Mouse (Mus musculus) layer of hippocampus, adult 9-11 months (tissue): ENCODE data around the gene Spata13.

ENCODE experiments used
- DNase-seq: peaks from one replicate; pipeline ENCODE4 v3.0.0; 2022

Gene Spata13

DNA sequence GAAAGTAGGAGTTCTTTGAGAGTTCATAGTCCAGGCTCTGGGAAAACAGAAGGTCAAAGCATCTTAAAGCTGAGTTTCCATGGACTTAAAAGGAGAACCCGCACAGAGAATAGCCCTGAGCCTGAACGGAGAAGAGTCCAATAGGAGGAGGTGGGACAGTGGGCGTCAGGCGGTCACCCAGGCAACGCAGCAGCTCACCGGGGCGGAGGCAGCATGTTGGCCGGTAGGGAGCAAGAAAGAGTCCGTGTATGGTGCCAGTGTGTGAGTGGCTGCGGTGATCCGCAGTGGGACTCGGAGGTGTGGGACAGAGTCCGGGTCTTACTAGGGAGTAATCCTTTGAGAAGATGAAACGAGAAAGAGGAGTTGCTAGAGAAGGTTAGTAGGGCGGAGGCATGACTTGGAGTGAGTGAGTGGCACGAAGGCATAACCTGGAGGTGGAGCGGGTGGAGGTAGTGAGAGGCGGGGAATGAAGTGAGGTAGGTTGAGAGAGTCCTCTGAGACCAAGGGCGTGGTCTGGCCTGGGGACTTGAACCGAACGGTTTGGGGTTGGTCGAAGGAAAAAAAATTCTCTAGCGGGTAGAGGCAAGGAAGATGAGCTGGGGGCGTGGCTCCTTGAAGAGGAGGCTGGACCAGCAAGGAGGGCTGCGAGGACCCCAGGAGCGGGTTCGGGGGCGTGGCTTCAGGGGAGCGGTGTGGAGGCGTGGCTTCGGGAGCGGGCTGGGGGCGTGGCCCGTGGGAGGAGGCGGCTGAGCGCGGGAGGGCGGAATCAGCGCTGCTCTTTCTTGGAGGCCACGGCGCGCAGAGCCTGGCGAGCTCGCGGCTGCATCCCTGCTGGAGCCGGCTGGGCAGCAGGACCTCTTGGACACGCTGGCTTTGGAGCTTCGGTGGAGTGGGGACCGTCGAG lies at the start of gene Spata13:
Spata13 (plus strand) TSS at position 41 of the 904 bp plus-strand sequence.
- peak; percentile 58 for DNase-seq

DNA sequence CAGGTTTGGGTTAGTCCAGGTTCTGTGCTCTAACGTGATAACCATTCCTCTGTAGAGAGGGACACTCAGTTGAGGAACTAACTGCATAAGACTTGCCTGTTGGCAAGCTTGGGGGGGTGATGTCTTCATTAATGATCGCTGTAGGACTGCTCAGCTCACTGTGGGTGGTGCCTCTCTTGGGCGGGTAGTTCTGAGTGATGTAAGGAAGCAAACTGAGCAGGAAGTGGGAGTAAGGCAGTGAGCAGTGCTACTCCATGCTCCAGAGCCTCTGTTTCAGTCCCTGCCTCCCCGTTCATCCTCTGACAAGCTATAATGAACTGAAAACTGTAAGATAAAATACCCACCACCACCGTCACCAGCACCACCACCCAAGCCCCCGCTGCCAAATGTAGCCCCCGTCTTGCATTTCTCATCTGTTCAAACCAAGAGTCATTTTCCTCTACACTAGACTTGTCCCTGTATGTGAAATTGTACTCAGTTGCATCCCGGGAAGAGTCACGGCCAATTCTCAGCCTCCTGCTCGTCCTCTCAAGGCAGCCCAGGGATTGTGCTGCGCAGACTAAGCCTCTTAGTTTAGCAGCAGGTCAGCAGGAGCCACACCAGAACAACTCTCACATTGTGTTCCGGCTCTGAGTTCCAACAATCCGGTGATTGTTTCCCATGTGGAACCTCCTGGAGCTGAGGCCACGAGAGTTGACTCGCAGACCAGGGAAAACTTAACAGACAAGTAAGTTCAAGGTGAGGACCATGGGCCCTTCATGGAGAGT lies 46.9 kb upstream of the Spata13 start:
- DNase-seq: peak; percentile 14

GRCm38 (mm10) chr14:60589001-60589400 lies 44.8 kb upstream of the Spata13 start:
- DNase-seq: no peak

DNA sequence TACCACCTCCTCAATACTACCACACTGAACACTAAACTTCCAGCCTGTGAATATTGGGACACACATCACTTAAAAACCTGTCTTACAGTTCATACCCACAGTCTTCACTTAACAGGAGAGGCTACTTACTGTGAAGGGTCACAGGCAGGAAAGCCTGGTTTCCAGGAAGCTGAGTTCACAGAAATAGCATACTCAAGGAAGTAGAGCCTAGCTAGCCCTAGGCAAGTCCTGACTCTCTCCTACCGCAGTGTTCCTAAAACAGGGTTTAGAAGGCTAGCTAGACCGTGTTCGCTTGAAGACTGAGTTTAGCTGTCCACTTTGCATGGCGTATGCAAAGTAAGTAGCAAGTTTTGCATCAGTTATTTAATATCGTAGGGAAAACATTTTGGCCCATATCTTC lies 41.5 kb upstream of the Spata13 start:
- DNase-seq: no peak

GRCm38 (mm10) chr14:60592822-60593221 lies 41.0 kb upstream of the Spata13 start:
- DNase-seq: peak; percentile 14

DNA sequence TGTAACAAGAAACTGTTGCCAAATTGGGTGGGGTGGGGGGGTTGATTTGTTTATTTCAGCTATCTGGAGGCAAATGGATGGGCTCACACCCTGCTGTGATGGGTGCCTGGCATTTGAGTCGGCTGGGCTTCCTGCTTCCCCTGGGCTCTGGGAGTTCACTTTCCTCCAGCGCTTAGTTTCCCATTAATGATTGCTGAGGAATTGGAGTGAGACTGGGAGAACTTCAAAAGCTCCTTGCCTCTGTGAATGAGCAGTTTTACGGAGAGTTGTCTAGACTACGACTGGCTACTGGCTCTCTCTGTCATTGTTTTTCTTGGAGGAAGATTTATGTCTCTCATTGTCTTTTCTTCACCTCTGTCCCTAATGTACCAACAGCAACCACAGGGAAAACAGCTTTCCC lies 36.2 kb upstream of the Spata13 start:
- DNase-seq: no peak

DNA sequence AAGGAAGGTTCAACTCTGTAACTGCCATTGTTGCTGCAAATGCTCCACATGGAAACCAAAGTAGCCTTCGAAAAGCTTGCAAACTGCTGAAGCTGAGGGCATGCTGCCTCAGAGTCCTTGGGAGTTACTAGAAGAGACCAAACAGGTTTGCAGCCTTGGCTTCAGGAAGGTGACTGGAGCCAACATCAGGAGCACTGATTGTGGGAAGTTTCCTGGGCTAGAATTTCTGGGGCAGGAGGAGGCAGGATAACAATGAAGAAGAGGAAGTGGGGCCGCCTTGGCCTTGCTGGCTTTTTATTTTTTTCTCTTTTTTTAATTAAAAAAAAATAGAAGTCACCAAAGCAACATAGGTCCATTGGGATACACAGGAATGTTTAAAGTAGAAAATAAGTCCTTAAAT lies 34.8 kb upstream of the Spata13 start:
- DNase-seq: no peak

- DNase-seq: no peak
These were observed 28.2 kb upstream of the Spata13 start for GRCm38 (mm10) chr14:60605564-60605963.

DNA sequence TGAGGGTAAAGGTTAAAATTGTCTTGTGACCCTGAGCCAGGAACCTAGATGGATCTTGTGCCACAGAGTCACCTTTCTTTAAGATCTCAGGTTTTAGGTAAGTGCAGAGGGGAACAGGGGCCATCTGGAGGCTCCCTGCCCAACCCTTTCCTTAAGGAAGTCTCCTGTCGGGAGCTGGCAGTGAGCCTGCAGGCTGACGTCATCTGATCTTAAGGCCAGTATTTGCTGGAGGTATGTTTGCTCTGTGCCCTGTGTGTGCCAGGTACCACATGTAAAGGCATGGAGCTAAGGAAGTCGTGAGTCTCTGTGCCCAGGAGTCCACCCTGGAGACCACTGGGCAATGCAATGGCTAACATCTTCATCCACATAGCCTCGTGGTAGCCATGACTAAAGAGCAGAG lies 27.6 kb upstream of the Spata13 start:
- DNase-seq: no peak

- no peak for DNase-seq
These were observed 26.1 kb upstream of the Spata13 start for GRCm38 (mm10) chr14:60607743-60608142.

DNA sequence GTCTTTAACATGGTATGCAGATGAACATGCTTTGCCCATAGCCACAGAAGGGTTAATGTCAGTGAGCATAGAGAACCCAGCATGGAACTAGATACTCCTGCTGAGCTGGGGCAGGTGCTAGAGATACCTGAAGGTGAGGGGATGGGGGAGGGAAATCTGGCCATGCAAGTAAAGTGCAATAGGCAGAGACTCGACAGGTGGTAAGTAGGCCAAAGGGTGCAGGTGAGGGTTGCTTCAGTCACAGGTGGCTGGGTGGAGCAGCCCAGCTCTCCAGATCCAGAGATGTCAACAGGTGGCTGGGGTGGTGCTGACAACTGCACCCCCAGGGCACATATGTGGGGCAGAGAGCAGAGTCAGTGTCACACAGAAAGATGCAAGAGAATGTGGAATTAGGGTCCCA lies 24.6 kb upstream of the Spata13 start:
- DNase-seq: no peak

GRCm38 (mm10) chr14:60612671-60613070 lies 21.1 kb upstream of the Spata13 start:
- DNase-seq: no peak

DNA sequence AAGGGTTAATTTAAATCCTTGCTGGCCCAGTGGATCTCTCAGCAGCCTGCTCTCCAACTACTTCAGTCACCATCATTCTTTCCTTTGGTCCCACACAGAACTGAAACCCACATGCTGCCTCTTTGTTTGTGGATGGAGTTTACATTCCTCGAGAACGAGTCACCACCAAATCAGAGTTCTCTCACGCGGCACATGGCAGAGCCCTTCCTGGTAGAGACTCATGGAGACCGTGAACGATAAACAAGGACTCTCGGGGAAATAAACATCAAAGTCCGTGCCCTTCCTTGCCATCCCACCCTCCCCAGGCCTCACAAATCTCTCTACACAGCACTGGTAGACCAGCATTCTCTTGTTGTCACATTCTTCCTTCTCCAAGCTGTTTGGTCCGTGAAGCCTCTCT lies 12.7 kb upstream of the Spata13 start:
- no peak for DNase-seq

DNA sequence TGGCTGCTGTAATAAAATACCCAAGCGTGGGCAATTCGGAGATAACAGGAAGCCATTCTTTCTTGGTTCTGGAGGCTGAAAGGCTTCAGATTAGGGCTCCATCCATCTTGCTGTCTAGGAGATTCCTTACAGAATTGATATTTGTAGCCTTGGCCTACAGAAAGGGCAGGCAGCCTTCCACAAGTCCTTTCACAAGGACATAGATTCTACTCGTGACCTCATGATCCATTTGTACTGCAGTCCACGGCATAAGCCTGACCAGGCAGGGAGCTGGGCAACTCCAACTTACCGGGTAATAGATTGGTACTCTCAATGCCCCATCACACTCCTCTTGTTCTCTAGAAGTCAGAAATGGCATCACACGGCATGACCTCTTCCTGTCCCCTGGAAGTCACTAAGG lies 8.3 kb upstream of the Spata13 start:
- no peak for DNase-seq

DNA sequence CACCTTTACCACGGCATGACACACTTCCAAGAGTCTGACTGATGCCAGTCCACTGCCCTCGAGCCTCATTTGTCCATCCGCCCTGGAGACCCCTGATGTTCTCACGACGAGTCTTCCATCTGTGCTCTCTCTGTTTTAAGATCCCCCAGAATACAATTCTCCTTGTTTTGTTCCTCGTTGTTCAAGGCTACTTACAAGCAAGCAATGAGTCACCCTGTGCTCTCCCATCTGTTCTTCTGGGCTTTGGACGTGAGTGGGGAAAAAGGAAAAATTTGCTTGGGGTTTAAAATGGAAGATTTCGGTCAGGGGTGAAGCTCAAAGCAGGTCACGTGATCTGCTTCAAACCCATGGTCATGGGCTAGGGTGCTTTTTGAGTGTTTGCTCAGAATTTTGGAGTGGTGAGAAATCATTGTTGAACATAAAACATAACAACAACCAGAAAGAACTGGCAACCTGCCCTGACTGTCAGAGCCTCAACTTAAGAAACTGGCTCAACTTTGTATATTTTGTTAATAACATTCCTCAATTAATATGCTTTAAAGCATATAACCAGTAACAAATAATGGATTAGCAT lies 3.8 kb upstream of the Spata13 start:
- DNase-seq: no peak

DNA sequence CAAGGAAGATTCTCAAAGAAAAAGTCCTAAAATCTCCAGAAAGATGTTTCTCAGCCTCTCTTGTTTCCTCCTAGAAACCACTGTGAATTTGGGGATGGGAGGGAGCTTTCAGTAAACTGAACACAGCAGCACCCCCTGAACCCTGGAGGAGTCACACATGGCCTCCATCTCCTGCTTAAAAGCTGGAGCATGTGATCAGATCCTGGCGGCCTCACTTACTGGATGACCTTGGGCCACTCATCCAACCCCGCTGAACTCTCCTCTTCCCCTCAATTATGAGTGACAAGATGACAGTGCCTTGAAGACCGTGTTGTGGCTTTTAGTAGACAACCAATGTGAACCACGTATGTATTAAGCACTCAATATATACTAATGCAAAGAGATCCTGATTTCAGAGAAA lies 2.8 kb upstream of the Spata13 start:
- no peak for DNase-seq

DNA sequence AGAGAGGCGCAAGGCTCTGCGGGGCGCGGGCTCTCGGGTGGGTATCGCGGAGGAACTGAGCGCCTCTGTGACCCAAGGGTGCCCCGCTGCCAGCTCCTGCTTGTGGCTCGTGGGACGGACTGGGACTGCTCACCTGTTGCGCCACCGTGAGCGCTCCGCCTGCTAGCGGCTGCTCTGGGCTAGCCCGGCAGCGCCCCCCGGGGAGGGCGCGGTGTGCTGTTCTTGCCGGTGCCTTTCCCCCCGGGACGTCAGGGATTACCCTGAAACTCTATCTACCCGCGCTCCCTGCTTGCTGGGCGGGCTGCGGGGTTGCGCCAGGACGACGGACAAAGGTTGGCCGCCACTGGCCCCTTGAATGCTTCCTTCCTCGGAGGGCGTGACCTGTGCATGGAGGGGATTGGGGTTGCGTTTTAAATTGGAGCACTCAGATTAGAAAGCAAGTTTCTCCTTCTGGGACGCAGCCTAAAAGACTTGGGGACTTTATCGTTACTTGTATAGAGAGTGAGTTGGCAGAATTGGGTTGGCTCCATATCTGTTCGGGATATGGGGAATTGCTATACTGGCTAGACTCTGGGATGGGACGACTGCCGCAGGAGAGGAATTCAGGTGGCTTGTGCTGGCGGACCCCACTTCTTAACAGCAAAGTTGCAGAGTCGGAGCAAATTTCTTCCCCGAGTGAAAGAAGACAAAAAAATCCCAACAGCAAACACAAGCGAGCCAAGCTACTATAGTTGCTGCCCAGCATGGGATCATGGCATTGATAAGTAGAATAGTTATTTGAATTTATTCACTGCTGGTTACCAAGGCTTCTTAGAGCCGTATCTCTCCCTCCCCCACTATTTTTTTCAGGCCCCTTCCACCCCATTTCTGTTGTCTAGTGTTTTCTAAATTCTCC lies 1.3 kb downstream of the Spata13 start:
- no peak for DNase-seq

DNA sequence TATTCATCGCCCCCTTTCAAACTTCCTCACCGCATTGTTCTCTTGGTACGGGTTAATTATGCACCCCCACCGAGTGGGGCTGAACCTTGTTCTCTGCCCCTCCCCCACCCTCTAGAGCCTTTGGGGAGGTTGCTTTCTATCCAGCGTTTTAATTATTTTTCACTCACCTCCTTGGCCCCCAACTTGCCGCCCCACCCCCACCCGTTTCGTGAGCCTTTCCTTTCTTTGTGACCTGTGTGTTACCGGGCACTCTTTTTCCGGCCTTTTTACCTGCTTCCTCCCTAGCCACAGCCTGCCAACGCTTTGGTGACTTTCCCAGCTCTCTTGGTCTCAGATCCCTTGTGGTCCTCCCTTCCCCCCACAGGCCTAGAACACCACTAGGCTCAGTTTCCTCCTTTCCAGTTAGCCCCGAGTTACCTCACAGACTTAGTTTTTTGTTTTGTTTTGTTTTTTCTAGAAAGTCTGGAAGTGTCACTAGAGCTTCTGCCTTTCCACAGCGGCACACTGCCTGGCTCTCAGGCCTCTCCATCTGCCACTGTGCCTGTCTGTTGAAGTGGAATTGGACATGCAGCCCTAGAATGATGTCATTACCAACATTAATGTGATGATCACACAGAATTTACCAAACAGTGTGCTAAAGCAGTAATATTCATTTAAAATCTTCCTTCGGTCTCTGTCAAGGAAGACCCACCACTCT lies 2.3 kb downstream of the Spata13 start:
- peak; percentile 27 for DNase-seq

DNA sequence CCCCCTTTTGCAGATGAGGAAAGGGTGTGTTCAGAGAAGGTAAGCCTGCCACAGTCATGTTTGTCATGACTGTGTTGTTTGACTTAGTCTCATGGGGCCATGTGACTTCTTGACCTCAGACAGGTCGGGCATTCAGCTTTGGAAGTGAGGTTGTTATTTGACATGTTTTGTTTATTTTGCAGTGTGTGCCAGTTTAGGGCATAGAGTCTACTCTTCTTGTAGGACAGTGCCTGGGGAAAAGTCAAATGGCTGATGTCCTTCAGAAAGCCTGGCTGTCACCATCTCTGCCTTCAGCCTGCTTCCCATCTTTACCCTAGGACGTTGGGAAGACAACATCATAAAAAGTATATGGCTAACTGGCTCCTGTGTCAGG lies 2.8 kb downstream of the Spata13 start:
- no peak for DNase-seq

GRCm38 (mm10) chr14:60636996-60637395 lies 3.2 kb downstream of the Spata13 start:
- DNase-seq: no peak

GRCm38 (mm10) chr14:60638159-60638558 lies 4.4 kb downstream of the Spata13 start:
- DNase-seq: no peak

DNA sequence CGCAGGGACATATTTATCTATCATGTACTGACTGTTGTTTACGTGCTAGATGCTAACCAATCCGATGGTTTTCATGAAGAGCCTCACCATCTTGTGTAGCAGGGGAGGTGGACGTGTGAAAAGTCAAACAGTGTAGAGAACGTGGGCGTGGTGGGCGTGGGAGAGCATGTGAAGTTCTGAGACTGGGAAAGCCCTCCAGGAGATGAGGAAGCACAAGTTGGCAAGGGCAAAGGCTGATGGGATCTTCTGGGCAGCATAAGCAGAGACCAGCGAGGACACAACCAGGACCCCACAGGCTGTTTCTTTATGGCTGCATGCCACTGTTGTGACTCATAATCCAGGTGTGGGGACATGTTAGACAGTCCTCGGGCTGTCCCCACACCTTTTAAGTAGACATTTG lies 5.4 kb downstream of the Spata13 start:
- DNase-seq: no peak
